Mouse (Mus musculus) liver, postnatal 0 days (tissue): ENCODE data around the gene Lemd1.

Experiments used
- CTCF ChIP-seq: sonication (generic); IDR thresholded peaks from 2 replicates; pipeline ENCODE4 v1.5.1; 2016; ENCODE audit warnings: antibody characterized with exemption, low read depth
- EP300 ChIP-seq: IDR thresholded peaks from 2 replicates; pipeline ENCODE4 v1.6.1; 2016; ENCODE audit warnings: antibody characterized with exemption, low read depth, mild to moderate bottlenecking

GRCm38 (mm10) chr1:132188442-132189066 is 2.7 kb upstream of the Lemd1 start:
- no peak for TF ChIP-seq CTCF
- no peak for TF ChIP-seq EP300
